In genomic region chr12:118660384-118661213, GRCm38 (mm10) we compare ENCODE assay signal across 10 mouse cellular contexts.
DNase-seq lines count a peak whose midpoint lies in the region; ATAC-seq lines count a peak whose summit lies in the region.
"Had no signal": no experiment of that assay in that cellular context is flagged by ENCODE, and none has a peak within 500 bp of the region (broad histone marks: within the 10 kb centered on the region; RNA-seq: fewer than 3 reads in every experiment).

No protein-coding gene starts in this region.

- ATAC-seq in kidney, embryonic 14.5 days (ENCODE audit: low FRiP score, low TSS enrichment): peak; percentile 46; the same call in 1 of the 2 replicates
- no peak for ATAC-seq in embryonic facial prominence, embryonic 12.5 days (ENCODE audit: insufficient number of reproducible peaks, insufficient read depth, low FRiP score, low TSS enrichment)
- peak; percentile 23; the same call in 1 of the 2 replicates for ATAC-seq in hindbrain, embryonic 12.5 days (ENCODE audit: low FRiP score)
- no peak for ATAC-seq in midbrain, embryonic 15.5 days (replicated peaks)

- H3K36me3 ChIP-seq in kidney, embryonic 14.5 days (ENCODE audit: control insufficient read depth, insufficient read depth, low read length): no peaks in the 10 kb centered on the region
- no peaks in the 10 kb centered on the region for H3K36me3 ChIP-seq in embryonic facial prominence, embryonic 12.5 days
- no peaks in the 10 kb centered on the region for H3K36me3 ChIP-seq in hindbrain, embryonic 12.5 days
- H3K36me3 ChIP-seq in midbrain, embryonic 15.5 days (replicated peaks): no peaks in the 10 kb centered on the region

- no peak overlapping the region for H3K4me3 ChIP-seq in kidney, embryonic 14.5 days (ENCODE audit: low read length)
- no peak overlapping the region for H3K4me3 ChIP-seq in embryonic facial prominence, embryonic 12.5 days
- no peak overlapping the region for H3K4me3 ChIP-seq in hindbrain, embryonic 12.5 days
- no peak overlapping the region for H3K4me3 ChIP-seq in midbrain, embryonic 15.5 days

- peaks cover 12% of the 10 kb centered on the region; the same call in 1 of the 2 replicates for H3K27me3 ChIP-seq in kidney, embryonic 14.5 days (ENCODE audit: control insufficient read depth, insufficient read depth, low read length)
- H3K27me3 ChIP-seq in embryonic facial prominence, embryonic 12.5 days: peaks cover 4% of the 10 kb centered on the region; the same call in 1 of the 2 replicates
- peaks cover 69% of the 10 kb centered on the region for H3K27me3 ChIP-seq in hindbrain, embryonic 12.5 days
- peaks cover 50% of the 10 kb centered on the region for H3K27me3 ChIP-seq in midbrain, embryonic 15.5 days (replicated peaks)

- no peak overlapping the region for H3K9ac ChIP-seq in kidney, embryonic 14.5 days (ENCODE audit: low read depth, low read length)
- H3K9ac ChIP-seq in embryonic facial prominence, embryonic 12.5 days: no peak overlapping the region
- no peak overlapping the region for H3K9ac ChIP-seq in hindbrain, embryonic 12.5 days
- no peak overlapping the region for H3K9ac ChIP-seq in midbrain, embryonic 15.5 days

- no peaks in the 10 kb centered on the region for H3K9me3 ChIP-seq in kidney, embryonic 14.5 days (ENCODE audit: control insufficient read depth, low read length)
- H3K9me3 ChIP-seq in embryonic facial prominence, embryonic 12.5 days: no peaks in the 10 kb centered on the region
- H3K9me3 ChIP-seq in hindbrain, embryonic 12.5 days (replicated peaks): no peaks in the 10 kb centered on the region
- H3K9me3 ChIP-seq in midbrain, embryonic 15.5 days: no peaks in the 10 kb centered on the region

- no peak overlapping the region for H3K27ac ChIP-seq in kidney, embryonic 14.5 days (ENCODE audit: low read depth, low read length)
- H3K27ac ChIP-seq in embryonic facial prominence, embryonic 12.5 days: no peak overlapping the region
- H3K27ac ChIP-seq in hindbrain, embryonic 12.5 days: no peak overlapping the region
- no peak overlapping the region for H3K27ac ChIP-seq in midbrain, embryonic 15.5 days

- no peak for DNase-seq in kidney, postnatal 14 days
- no peak for DNase-seq in thymus, postnatal 4 days
- no peak for DNase-seq in Muller cell, postnatal 12 days (ENCODE audit: inconsistent ontology term)
- DNase-seq: cerebellum, postnatal 36 days; lung, postnatal 14 days; right cerebral cortex, postnatal 4 days had no signal

- H3K4me1 ChIP-seq in kidney, embryonic 14.5 days (ENCODE audit: control insufficient read depth, insufficient read depth, low read length): no peaks in the 10 kb centered on the region
- 0 out of 2 replicates have a peak, but pooled peaks cover 3% of the 10 kb centered on the region for H3K4me1 ChIP-seq in embryonic facial prominence, embryonic 12.5 days
- H3K4me1 ChIP-seq in hindbrain, embryonic 12.5 days: peaks cover 16% of the 10 kb centered on the region; the same call in 1 of the 2 replicates
- peaks cover 19% of the 10 kb centered on the region for H3K4me1 ChIP-seq in midbrain, embryonic 15.5 days

- 4% methylated on average over 12 of the region's 12 CpGs for WGBS in kidney, embryonic 14.5 days
- WGBS in embryonic facial prominence, embryonic 12.5 days: 4% methylated on average over 12 of the region's 12 CpGs
- WGBS in hindbrain, embryonic 12.5 days: 4% methylated on average over 12 of the region's 12 CpGs
- 3% methylated on average over 12 of the region's 12 CpGs for WGBS in midbrain, embryonic 15.5 days

- H3K4me2 ChIP-seq in kidney, embryonic 14.5 days (replicated peaks; ENCODE audit: low read depth, low read length): peak overlapping the region; percentile 21
- H3K4me2 ChIP-seq in embryonic facial prominence, embryonic 12.5 days (replicated peaks): peak overlapping the region; percentile 27
- H3K4me2 ChIP-seq in hindbrain, embryonic 12.5 days (replicated peaks): peak overlapping the region; percentile 26
- peak overlapping the region; percentile 9; the same call in 1 of the 2 replicates for H3K4me2 ChIP-seq in midbrain, embryonic 15.5 days

Comparison
In these comparisons a context has a peak if more than half of its experiments do, and no peak if none do; other contexts are left out.
1. ATAC-seq: peak in kidney, embryonic 14.5 days (single experiment) and hindbrain, embryonic 12.5 days (single experiment); none in embryonic facial prominence, embryonic 12.5 days (single experiment) and midbrain, embryonic 15.5 days (single experiment).
2. Peak in every context shown above with its lines, with median percentiles within 50 percentile points of each other: H3K4me2 ChIP-seq.